Mouse (Mus musculus): ENCODE measurements at regions not wholly inside any gene's neighbourhood (a gene's known extent, or its start where the extent isn't known, plus 50 kb on each side); places are given as distances from the start of the nearest gene placed in this dataset.

GRCm38 (mm10) chr5:101538410-101539253 lies 126.2 kb downstream of the Nkx6-1 start:
- TF ChIP-seq CTCF (IDR thresholded peaks at IDR 0.05) (no peak), EP300 (IDR thresholded peaks at IDR 0.05; ENCODE audit: insufficient read depth, low read depth, low read length) (no peak)
